Mouse (Mus musculus): ENCODE data around the gene Syne3.

- no peak for TF ChIP-seq CTCF (IDR thresholded peaks at IDR 0.05; ENCODE audit: low read depth)
- no peak for TF ChIP-seq EP300 (IDR thresholded peaks at IDR 0.05; ENCODE audit: low read depth)
These were observed 97.2 kb downstream of the Syne3 start for GRCm38 (mm10) chr12:104912281-104912933.

Measured in heart, postnatal 0 days (tissue).